Mouse (Mus musculus): ENCODE measurements at regions not wholly inside any gene's neighbourhood (a gene's known extent, or its start where the extent isn't known, plus 50 kb on each side); places are given as distances from the start of the nearest gene placed in this dataset.

DNA sequence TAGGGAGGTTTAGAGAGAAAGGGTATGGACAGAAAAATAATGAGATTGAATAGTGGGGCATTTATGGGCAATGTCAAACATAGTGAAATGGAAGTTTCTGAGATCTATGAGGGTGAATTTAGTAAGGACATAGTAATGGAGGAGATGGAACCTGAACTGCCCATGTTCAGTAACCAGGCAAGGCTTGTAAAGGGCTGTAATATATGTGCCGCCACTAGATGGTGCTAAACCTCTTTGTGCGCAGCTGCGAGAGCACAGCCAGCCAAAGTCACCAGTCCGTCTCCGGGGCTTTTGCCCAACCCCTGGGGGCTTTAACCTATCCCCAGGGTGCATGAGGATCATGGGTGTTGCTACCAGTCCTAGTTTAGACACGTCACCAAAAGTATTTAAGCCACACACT, 77.7 kb upstream of the Vmn2r25 start:
- peak; percentile 22 for DNase-seq (ENCODE audit: low spot score)

DNA sequence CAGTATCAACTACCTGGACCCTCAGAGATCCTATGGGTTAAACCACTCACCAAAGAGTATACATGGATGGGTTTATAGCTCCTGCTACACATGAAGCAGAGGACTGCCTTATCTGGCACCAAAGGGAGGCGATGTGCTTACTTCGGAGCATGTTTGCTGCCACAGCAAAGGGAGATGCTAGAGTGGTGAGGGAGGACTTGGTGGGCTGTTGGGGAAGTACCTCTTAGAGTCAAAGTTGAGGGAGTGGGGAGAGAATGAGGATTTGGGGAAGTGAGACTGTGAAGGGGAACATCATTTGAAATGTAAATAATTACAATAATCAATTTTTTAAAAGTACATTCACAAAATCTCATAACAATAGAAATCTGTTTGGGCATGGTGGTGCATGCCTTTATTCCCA, 84.7 kb upstream of the Vmn2r25 start:
- DNase-seq (ENCODE audit: low spot score): no peak

- DNase-seq (ENCODE audit: low spot score): no peak
Measured at GRCm38 (mm10) chr6:123961321-123961720, 63.0 kb upstream of the Vmn2r26 start.

DNA sequence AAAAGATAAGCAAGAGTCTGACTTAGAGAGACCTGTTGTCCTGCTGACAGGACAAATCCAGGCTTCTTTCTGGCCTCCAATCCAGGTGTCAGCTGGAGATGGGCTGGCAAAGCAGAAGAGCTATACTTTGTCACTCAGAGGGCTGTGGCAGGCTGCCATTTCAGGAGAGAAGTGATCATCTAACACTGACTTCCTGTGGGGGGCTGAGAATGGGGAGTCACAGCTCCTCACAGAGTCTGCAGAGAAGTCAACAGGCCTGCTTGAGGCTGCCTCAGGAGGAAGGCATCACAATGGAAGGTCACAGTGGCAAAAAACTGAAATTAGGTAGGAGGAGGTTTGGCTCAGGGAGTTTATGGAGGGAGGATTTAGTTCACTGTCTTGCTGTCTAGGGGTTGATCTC, 53.2 kb upstream of the Vmn2r26 start:
- DNase-seq (ENCODE audit: low spot score): no peak

All from left cerebral cortex, adult 11 months (tissue).